Mouse (Mus musculus) hindbrain, embryonic 16.5 days (tissue): ENCODE measurements around the gene Chkb. TPM values are rescaled to one million over a fixed set of nuclear protein-coding genes. Genes with fewer than 3 reads are reported as not detected.

ENCODE experiments used
- ATAC-seq: fragments of 200-750 bp; cut with Nextera tagmentation; 2 replicates; pipeline ENCODE4 v1.8.0; 2017; ENCODE audit warnings: moderate TSS enrichment, moderate library complexity
- H3K27ac ChIP-seq: fragments of 300-500 bp; sonication (generic); 2 replicates; pipeline ENCODE4 v1.5.1; 2014; ENCODE audit warnings: low read depth, mild to moderate bottlenecking, control low read depth, low read length, moderate library complexity
- H3K27me3 ChIP-seq: fragments of 300-500 bp; sonication (generic); replicated peaks from 2 replicates; pipeline ENCODE4 v1.6.1; 2014; ENCODE audit warnings: low read length; ENCODE audit not compliant: control insufficient read depth, insufficient read depth
- H3K36me3 ChIP-seq: fragments of 300-500 bp; sonication (generic); 2 replicates; pipeline ENCODE4 v1.6.1; 2014; ENCODE audit warnings: mild to moderate bottlenecking, low read length, moderate library complexity, mixed read lengths; ENCODE audit not compliant: control insufficient read depth, insufficient read depth
- H3K4me1 ChIP-seq: fragments of 300-500 bp; sonication (generic); 2 replicates; pipeline ENCODE4 v1.6.1; 2014; ENCODE audit warnings: low read depth, low read length; ENCODE audit not compliant: control insufficient read depth, insufficient read depth
- H3K4me2 ChIP-seq: fragments of 300-500 bp; sonication (generic); 2 replicates; pipeline ENCODE4 v1.6.1; 2014; ENCODE audit warnings: mild to moderate bottlenecking, low read length, control low read depth, moderate library complexity
- H3K4me3 ChIP-seq: fragments of 300-500 bp; sonication (generic); 2 replicates; pipeline ENCODE4 v1.5.1; 2014; ENCODE audit warnings: mild to moderate bottlenecking, low read length, control low read depth, moderate library complexity
- H3K9ac ChIP-seq: fragments of 300-500 bp; sonication (generic); 2 replicates; pipeline ENCODE4 v1.6.1; 2014; ENCODE audit warnings: low read depth, mild to moderate bottlenecking, control low read depth, low read length, moderate library complexity
- H3K9me3 ChIP-seq: fragments of 300-500 bp; sonication (generic); 2 replicates; pipeline ENCODE4 v1.6.1; 2014; ENCODE audit warnings: mild to moderate bottlenecking, low read length, moderate library complexity; ENCODE audit not compliant: control insufficient read depth
- WGBS: fragments of 180-500 bp; shearing (Covaris S2); extraction: QIAGEN DNeasy Blood & Tissue Kit; methylation state at CpG from one replicate; pipeline ENCODE4 v1.1.7; 2014; 5-methylcytosine and 5-hydroxymethylcytosine counted together
- polyA plus RNA-seq: library from polyadenylated mRNA; unstranded; fragments of >200 nt; fragmentation: Nextera tagmentation; extraction: Ambion mirVana; gene quantifications from 2 replicates; pipeline ENCODE4 v1.2.1, GENCODE M21; 2015

The Chkb gene
- polyA plus RNA-seq, 1 experiment from 2014 or later = 82.1 TPM

DNA sequence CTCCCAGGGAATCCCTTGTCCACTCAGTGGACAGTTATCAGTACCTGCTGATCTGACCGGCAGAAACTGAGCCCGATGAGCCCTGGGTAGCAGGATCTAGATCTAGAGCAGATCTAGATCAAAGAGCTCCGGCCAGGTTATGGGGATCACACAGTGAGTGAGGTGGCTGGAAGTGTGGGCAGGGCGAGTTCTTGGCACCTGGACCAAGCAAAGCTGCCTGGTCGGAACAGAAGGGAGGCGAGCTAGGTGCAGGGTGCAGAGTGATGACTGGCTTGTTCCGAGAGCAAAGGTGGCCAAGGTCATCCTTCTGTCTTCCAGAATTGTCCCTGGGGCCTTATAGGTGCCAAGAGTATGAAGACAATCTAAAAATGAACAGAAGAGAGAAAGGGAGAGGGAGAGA, 30.1 kb upstream of the Chkb start:
- Histone ChIP-seq H3K27me3 (no peaks in the 10 kb centered on the region), H3K9me3 (no peaks in the 10 kb centered on the region), H3K27ac (no peak overlapping the region), H3K4me2 (no peak overlapping the region), H3K36me3 (peaks cover 52% of the 10 kb centered on the region), H3K4me1 (peaks cover 13% of the 10 kb centered on the region), H3K9ac (no peak overlapping the region), H3K4me3 (no peak overlapping the region)
- no peak for ATAC-seq
- WGBS = 91% methylated on average over 7 of the region's 7 CpGs

DNA sequence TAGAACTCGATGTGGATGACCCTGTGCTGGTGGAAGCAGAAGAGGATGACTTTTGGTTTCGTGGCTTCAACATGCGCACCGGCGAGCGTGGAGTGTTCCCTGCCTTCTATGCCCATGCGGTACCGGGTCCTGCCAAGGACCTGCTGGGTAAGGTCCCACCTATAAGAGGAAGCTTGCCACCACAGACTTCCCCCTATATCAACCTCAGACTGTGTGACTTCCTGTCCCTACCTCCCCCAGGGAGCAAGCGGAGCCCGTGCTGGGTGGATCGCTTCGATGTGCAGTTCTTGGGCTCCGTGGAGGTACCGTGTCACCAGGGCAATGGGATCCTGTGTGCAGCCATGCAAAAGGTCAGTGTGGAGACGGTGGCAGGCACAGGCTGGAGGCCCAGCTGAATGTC, 29.2 kb upstream of the Chkb start:
- Histone ChIP-seq H3K4me2 (no peak overlapping the region), H3K27me3 (no peaks in the 10 kb centered on the region), H3K9me3 (no peaks in the 10 kb centered on the region), H3K27ac (no peak overlapping the region), H3K4me1 (peaks cover 15% of the 10 kb centered on the region), H3K36me3 (peaks cover 52% of the 10 kb centered on the region), H3K9ac (no peak overlapping the region), H3K4me3 (no peak overlapping the region)
- 92% methylated on average over 15 of the region's 15 CpGs for WGBS
- ATAC-seq = no peak

- Histone ChIP-seq H3K4me3 (peak overlapping the region; percentile 48), H3K9me3 (no peaks in the 10 kb centered on the region), H3K36me3 (peaks cover 37% of the 10 kb centered on the region), H3K27me3 (no peaks in the 10 kb centered on the region), H3K9ac (peak overlapping the region; percentile 65; the same call in 1 of the 2 replicates), H3K4me2 (peak overlapping the region; percentile 79), H3K27ac (no peak overlapping the region), H3K4me1 (peaks cover 21% of the 10 kb centered on the region)
- WGBS = 73% methylated on average over 6 of the region's 6 CpGs
- ATAC-seq = no peak
These were observed 25.9 kb upstream of the Chkb start for GRCm38 (mm10) chr15:89455642-89456041.

DNA sequence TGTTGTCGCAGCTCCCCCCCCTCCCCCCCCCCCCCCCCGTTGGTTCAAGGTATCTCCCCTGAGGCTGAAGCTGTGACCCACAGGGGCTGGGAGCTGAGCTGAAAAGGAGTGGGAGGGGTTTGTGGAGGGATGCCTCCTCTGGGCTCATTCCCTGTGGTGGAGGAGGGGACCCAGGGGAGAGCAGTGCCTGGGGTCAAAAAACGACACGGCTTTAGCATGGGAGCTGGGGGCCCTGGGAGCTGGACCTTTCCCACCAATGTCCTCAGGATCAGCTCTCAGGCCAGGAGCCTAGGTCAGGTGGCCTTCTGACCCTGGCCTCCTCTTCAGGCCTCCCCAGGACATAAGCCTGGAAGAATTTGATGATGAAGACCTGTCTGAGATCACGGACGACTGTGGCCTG, 25.1 kb upstream of the Chkb start:
- Histone ChIP-seq H3K27me3 (no peaks in the 10 kb centered on the region), H3K4me1 (peaks cover 21% of the 10 kb centered on the region), H3K36me3 (peaks cover 34% of the 10 kb centered on the region), H3K27ac (peak overlapping the region; percentile 68; the same call in 1 of the 2 replicates), H3K9me3 (no peaks in the 10 kb centered on the region), H3K4me2 (peak overlapping the region; percentile 79), H3K9ac (peak overlapping the region; percentile 65), H3K4me3 (peak overlapping the region; percentile 48)
- ATAC-seq = peak; percentile 34; the same call in 1 of the 2 replicates
- WGBS = 9% methylated on average over 5 of the region's 6 CpGs

DNA sequence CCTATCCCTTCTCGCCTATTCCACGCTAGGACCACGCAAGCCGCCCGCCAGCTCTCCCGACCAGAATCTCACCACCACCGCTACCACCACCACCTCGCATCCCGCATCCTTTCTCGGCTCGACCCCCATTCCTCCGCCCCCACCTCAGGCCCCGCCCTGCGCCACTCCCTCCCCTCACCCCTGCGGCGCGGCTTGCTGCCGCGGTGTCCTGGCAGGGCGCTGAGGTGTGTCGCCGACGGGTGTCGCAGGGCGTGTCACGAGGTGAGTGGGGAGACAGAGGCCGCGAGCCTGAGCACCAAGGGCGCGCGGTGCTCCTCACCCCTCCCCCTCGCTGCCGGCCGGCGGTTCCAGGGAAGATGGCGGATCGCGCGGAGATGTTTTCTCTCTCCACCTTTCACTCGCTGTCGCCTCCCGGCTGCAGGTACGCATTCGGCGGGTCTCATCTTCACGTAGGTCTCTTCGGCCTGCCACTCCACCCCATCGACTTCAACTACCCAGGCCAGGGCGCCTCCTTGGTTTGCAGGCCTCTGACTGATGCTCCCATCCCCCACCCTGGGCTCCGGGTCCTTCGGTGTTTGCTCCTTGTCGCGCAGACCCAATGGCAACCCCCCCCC, 24.3 kb upstream of the Chkb start, which contains the start of gene Mapk8ip2:
Mapk8ip2 (plus strand) TSS at position 49 of the 614 bp plus-strand sequence.
- H3K27ac ChIP-seq = peak within 1 kb of the TSS; percentile 68
- WGBS = 0% methylated on average over 48 of the region's 53 CpGs

DNA sequence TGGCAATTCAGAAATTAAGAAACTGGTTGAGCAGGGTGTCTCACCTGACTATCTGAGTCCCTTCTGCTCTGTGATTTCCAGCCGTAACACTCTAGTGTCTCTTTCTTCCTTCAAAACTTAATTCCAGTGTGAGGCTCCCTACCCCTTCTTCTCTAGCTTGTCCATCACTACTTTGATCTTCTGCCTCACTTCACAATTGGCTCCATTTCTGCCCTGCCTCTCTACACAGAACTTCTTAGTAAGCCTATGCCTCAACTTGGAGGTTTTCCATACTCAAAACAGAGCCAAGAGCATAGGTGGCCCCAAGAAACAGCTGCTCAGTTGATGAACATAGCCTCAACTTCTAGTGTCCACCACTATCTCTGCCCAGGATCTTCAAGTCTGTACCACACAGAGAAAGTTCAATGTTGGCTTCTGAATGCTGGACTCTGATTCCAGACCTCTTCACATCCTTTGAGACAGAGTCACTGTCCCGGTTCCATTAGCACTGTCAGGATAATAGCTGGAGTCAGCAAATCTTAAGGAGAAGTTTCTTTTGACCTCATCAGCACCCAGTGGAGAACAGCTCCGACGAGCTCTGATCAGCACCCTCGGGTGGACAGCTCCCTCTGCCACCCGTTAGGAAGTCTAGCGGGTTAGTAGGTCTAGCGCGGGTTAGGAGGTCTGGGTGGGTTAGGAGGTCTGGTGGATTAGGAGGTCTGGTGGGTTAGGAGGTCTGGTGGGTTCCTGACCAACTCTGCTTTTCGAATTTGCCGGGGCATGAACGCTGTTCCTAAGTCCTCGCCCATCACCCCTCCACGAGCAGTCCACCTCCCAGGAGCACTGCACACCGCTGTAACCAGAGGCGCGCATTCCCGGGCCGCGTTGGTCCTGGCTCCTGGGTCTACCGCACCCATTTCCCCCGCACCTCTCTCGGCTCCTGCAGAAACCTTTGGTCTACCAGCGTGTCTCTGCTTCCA, 23.5 kb upstream of the Chkb start:
- ATAC-seq = peak; percentile 80
- Histone ChIP-seq H3K27me3 (no peaks in the 10 kb centered on the region), H3K4me1 (peaks cover 21% of the 10 kb centered on the region), H3K4me2 (peak overlapping the region; percentile 79), H3K27ac (peak overlapping the region; percentile 68), H3K36me3 (peaks cover 19% of the 10 kb centered on the region), H3K9me3 (no peaks in the 10 kb centered on the region), H3K4me3 (peak overlapping the region; percentile 48), H3K9ac (peak overlapping the region; percentile 65)
- WGBS = 4% methylated on average over 24 of the region's 24 CpGs

More for the DNA sequence above, 24.3 kb upstream of the Chkb start, which contains the start of gene Mapk8ip2:
- Histone ChIP-seq H3K36me3 (peaks cover 27% of the 10 kb centered on the region), H3K4me3 (peak within 1 kb of the TSS; percentile 48), H3K4me2 (peak within 1 kb of the TSS; percentile 79), H3K9ac (peak within 1 kb of the TSS; percentile 65), H3K27me3 (no peaks in the 10 kb centered on the region), H3K4me1 (peaks cover 21% of the 10 kb centered on the region), H3K9me3 (no peaks in the 10 kb centered on the region)
- peak; percentile 79 for ATAC-seq

- 37% methylated on average over 8 of the region's 8 CpGs for WGBS
- ATAC-seq = no peak; the same call in 1 of the 2 replicates
- Histone ChIP-seq H3K36me3 (no peaks in the 10 kb centered on the region), H3K4me3 (no peak overlapping the region), H3K9ac (no peak overlapping the region), H3K27me3 (no peaks in the 10 kb centered on the region), H3K4me2 (no peak overlapping the region), H3K4me1 (no peaks in the 10 kb centered on the region), H3K27ac (no peak overlapping the region), H3K9me3 (no peaks in the 10 kb centered on the region)
These were observed 12.9 kb upstream of the Chkb start for GRCm38 (mm10) chr15:89442486-89443070.

GRCm38 (mm10) chr15:89435878-89436277, 6.2 kb upstream of the Chkb start:
- 90% methylated on average over 5 of the region's 5 CpGs for WGBS
- H3K4me3 ChIP-seq = no peak overlapping the region
- H3K4me2 ChIP-seq = no peak overlapping the region
- H3K27ac ChIP-seq = no peak overlapping the region
- no peaks in the 10 kb centered on the region for H3K27me3 ChIP-seq
- no peak for ATAC-seq
- H3K36me3 ChIP-seq = no peaks in the 10 kb centered on the region
- H3K9me3 ChIP-seq = no peaks in the 10 kb centered on the region
- no peak overlapping the region for H3K9ac ChIP-seq
- no peaks in the 10 kb centered on the region; the same call in 1 of the 2 replicates for H3K4me1 ChIP-seq

DNA sequence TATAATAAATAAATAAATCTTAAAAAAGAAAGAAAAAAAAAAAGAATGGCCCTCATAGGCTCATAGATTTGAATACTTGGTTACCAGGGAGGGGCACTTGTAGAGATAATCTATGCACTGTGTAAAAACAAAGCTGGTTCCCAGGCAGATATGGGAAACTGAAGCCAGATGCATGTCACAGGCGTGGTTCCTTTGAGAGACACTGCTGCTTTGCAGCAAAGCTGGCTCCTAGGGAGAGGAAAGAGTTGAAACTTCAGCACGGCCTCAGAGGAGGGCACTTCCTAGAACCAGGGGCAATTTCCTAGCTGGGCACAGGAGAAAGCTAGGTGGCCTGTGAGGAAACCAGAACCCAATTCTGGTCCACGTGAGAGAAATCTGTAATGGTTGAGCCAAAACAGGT, 4.4 kb upstream of the Chkb start:
- Histone ChIP-seq H3K9ac (no peak overlapping the region), H3K4me1 (peaks cover 3% of the 10 kb centered on the region), H3K4me2 (no peak overlapping the region), H3K27me3 (no peaks in the 10 kb centered on the region), H3K36me3 (no peaks in the 10 kb centered on the region), H3K27ac (no peak overlapping the region), H3K4me3 (no peak overlapping the region), H3K9me3 (no peaks in the 10 kb centered on the region)
- WGBS = 85% methylated on average over 3 of the region's 3 CpGs
- ATAC-seq = no peak
